Mouse (Mus musculus): Measurements from ENCODE around the gene March4.

Gene March4

GRCm38 (mm10) chr1:72536611-72537351 is at the start of gene March4:
Gene March4, minus strand, starts transcription at chr1:72536930.
- DNase-seq (ENCODE audit: low spot score) = no peak

- DNase-seq (ENCODE audit: low spot score) = no peak
Observed at GRCm38 (mm10) chr1:72585971-72586875, 49.5 kb upstream of the March4 start.

GRCm38 (mm10) chr1:72583906-72584305 is 47.2 kb upstream of the March4 start:
- no peak for DNase-seq (ENCODE audit: low spot score)

GRCm38 (mm10) chr1:72582947-72583731 is 46.4 kb upstream of the March4 start, which contains the start of gene Smarcal1:
Gene Smarcal1, plus strand, starts transcription at chr1:72583251.
- DNase-seq (ENCODE audit: low spot score) = peak; percentile 94

GRCm38 (mm10) chr1:72578806-72579205 is 42.1 kb upstream of the March4 start:
- DNase-seq (ENCODE audit: low spot score) = no peak

DNA sequence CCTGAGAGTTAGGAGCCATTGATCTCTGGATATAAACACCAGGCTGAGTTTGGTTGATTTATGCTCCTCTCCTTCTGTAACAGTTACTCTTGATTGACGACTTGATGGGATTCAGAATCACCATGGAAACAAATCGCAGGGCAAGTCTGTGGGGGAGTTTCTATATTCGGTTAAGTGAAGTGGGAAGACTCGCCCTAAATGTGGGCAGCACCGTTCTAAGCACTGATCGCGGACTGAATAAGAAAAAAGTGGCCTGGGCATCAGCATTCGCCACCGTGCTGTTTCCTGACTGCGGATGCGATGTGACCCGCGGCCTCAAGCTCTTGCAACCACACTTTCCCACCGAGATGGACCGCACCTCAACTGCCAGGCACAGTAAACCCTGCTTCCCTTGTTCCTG is 41.6 kb upstream of the March4 start:
- DNase-seq (ENCODE audit: low spot score) = no peak

- no peak for DNase-seq (ENCODE audit: low spot score)
Observed at GRCm38 (mm10) chr1:72577481-72577922, 40.8 kb upstream of the March4 start.

DNA sequence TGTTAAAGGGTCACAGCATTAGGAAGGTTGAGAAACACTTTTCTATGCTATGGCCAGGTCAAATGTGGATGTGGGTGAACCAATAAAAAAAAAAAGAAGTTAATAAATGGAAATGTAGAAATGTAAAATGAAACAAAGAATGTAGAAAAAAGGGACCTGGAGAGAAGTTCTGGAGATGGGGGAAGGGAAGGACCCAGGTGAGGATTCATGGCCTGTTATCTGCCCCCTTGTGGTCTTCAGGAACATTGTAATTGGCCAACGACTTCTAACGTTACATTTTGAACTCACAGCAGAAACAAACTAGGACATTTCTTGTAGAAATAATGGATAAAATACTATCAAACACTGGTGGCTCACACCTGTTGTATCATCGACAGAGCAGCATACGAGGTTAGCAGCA is 38.4 kb upstream of the March4 start:
- DNase-seq (ENCODE audit: low spot score) = no peak

DNA sequence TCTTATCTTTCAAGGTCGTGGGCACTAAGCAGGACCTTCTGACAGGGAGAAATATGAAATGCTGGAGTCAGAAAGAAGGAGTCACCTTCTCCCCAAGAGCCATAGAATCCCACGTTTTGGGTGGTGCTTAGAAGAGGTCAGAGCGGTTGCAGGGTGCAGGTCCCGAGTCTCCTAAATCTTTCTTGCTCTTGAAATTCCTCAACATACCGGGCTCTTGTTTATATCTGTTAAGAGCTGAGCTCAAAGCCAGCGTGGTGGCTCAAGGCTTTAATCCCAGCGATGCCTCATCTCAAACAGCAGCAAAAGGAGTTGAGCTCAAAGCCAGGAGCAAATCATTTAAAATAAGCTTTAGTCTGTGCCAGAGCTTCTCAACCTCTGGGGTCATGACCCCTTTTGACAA is 37.9 kb upstream of the March4 start:
- DNase-seq (ENCODE audit: low spot score) = no peak

- DNase-seq (ENCODE audit: low spot score) = no peak
Observed at GRCm38 (mm10) chr1:72574047-72574446, 37.3 kb upstream of the March4 start.

- DNase-seq (ENCODE audit: low spot score) = no peak
Observed at GRCm38 (mm10) chr1:72568725-72569124, 32.0 kb upstream of the March4 start.

DNA sequence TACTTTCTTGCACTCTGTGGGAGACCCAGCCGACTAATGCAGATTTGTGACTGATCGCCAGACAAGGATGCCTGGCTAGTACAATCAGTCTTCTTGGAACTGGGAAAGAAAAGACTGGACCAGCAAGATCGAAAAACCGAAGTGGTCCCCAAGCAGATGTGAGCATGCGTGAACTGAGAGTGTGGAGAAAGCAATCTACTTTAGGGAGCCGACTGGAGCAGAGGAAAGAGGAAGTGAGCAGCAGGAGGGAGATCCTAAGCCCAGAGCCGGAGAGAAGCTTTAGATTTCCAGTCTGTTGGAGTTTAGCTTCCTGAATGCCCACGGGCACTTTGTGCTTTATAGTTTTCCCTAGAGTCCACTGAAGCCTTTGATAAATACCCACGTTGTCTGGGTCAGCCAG is 30.3 kb upstream of the March4 start:
- no peak for DNase-seq (ENCODE audit: low spot score)

- no peak for DNase-seq (ENCODE audit: low spot score)
Observed at GRCm38 (mm10) chr1:72564334-72564962, 27.7 kb upstream of the March4 start.

- no peak for DNase-seq (ENCODE audit: low spot score)
Observed at GRCm38 (mm10) chr1:72558625-72559024, 21.9 kb upstream of the March4 start.

GRCm38 (mm10) chr1:72556471-72556870 is 19.7 kb upstream of the March4 start:
- no peak for DNase-seq (ENCODE audit: low spot score)

DNA sequence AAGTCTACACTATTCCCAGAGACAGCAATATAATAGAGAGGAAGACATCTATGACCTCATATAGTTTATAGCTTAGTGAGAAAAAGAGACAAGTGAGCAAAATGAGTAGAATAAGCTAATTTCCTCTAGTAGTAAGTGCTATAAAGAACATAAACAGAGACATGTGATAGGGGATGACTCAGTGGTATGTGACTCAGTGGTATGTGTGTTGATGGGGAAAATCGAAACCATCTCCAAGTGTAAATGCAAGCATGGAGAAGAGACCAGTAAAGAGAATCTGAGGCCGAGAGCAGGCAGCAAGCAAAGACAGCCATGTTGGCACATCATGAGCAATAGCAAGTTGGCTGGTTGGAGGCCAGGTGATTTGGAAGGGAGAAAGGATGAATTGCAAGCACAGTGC is 13.6 kb upstream of the March4 start:
- DNase-seq (ENCODE audit: low spot score) = no peak

- no peak for DNase-seq (ENCODE audit: low spot score)
Observed at GRCm38 (mm10) chr1:72538266-72538665, 1.5 kb upstream of the March4 start.

- DNase-seq (ENCODE audit: low spot score) = no peak
Observed at GRCm38 (mm10) chr1:72535725-72536571, 782 bp downstream of the March4 start.

DNA sequence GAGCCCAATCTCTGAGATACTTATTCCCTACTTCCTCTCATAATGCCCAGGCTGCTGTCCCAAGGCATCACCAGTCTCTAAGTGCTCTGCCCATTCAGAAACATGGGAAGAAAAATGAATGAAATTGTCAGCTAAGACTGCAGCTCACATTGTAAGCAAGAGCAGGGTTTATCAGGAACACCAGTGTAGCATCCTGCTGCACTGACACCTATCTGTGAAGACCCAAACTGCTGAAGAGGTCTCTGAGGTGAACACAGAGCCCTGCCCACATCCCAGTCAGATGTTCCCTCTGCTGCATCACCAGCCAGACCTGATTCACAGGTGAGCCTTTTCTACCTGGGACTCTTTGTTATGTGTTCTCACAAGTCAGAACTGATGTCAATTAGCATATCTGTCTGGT is 3.3 kb downstream of the March4 start:
- no peak for DNase-seq (ENCODE audit: low spot score)

GRCm38 (mm10) chr1:72532926-72533325 is 3.8 kb downstream of the March4 start:
- no peak for DNase-seq (ENCODE audit: low spot score)
